Mouse (Mus musculus): Measurements from ENCODE around the gene Zfp281. TPM values are rescaled to one million over a fixed set of nuclear protein-coding genes. Genes with fewer than 3 reads are reported as not detected.

Zfp281 gene
- total RNA-seq (2021), result 10 to 100 TPM; 34.5 to 34.9 TPM
- long read RNA-seq, experiment 1, full-length matches to known transcripts, result 47 of 62 reads
- long read RNA-seq, experiment 1, partial matches to known transcripts, result 0 of 62 reads
- long read RNA-seq, experiment 1, other reads (novel, unspliced or antisense), result 15 of 62 reads
- long read RNA-seq, experiment 2, full-length matches to known transcripts, result 26 of 34 reads
- long read RNA-seq, experiment 2, partial matches to known transcripts, result 6 of 34 reads
- long read RNA-seq, experiment 2, other reads (novel, unspliced or antisense), result 2 of 34 reads

DNA sequence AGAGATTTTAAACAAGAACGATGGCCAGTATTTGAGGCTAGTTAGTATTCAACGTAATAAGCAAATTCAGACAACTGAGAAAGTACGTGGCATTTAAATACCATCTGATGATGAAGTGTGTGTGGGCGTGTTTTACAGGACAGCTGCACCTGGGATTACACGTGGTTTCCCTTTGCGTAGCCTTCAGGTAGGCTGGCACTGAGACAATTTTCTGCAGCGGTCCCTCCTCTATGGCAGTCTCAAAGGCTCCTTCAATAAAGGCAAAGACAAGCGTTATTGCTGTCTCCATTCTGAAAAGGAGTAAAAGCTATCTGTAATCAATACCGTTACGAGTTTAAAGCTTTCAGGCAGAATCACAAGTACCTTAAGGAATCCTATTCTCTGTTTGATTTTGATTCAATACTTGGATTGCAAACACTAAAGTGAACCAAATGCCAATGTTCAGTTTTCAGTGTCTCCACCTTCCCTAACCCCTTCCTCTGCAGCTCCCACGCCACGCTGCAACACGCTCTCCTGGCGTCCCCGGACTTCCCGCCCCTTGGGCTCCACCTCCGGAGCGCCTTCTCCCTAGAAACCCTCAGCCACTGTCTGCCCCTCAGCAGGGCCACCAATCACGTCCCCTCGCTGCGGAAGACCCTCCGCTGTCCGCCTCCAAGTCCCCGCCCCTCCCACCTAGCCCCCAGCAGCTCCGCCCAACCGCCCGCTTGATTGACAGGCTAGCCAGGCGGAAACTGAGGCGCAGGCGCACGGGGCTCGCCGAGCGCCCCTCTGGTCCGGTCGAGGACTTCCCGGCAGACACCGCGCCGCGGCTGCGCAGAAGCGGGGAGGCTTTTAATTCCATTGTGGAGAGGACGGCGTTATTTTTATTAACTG, at the start of gene Zfp281:
TSS of gene Zfp281 (plus strand) at position 756 of the 873 bp plus-strand sequence.
- DNase-seq (ENCODE audit: low spot score in 2 of 2), result peak; percentile 95 to 96

DNA sequence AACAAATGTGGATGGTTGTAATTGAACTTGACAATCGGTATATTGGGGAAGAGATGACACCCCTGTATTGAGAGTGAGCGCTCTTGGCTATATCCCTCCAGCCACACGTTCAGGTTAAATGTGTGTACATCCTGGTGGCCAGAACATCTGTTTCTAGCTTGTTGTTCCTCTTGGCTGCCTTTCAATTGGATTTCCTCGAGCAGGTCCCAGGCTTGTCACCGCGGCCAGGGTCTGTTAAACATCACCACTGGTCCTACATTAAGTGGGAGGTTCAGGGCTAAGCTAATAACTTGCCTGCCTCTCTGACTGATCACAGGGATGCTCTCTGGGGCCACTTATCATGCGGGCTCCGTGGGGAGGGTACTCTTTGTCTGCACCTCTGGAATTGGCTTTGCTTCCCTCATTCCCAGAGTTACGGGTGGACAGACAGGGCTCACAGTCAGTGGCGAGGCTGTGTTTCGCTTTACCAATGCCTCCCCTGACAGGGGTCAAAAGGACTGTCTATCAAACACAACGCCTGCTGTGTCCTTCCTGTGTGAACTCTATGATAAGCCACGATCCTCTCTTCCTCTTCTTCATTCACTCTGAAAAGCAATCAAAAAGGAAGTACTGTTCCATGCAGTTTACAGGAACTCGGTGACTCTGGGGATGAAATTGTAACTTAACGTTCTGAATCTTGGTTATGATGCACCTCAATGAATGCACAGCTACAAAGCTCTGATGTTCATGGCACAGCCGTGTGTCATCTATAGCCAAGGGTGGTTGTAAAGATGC, 46.6 kb upstream of the Zfp281 start:
- no peak for DNase-seq (ENCODE audit: low spot score in 2 of 2)

DNA sequence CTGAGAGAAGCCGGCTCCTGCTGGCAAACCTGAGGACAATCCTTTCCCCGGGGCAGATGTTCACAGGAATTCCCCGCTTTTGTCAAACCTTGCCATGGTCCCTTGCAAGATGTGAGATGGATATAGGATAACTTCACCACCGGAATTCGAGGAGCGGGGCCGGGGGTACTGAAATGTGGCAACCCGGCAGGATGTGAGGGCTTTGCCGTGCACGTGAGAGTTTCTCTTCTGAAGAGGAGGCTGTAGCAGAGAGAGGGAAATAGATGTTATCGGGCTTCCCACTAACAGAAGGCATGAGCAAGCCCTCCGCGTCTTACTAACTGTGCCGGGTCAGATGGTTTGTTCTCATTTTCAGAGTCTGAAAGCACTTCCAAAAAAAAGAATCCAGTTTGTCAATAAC, 45.3 kb upstream of the Zfp281 start:
- no peak for DNase-seq (ENCODE audit: low spot score in 2 of 2)

DNA sequence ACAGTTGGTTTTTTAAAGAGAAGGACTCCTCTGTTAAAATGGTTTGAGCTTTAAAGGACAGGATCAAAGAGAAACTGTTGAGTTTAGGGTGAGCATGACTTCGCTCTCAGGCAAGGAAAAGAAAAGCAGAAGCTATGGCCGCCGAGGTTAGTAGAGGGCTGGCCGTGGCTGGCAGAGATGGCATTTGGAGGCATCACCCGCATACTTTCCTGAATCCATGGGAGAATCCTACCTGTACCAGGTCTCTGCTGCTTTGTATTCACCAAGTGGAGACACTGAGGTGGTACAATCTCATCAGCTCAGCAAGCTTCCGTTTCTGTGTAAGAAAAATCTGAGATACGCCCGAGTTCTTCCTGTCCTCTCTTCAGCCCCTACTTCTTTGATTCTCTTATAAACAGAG, 44.4 kb upstream of the Zfp281 start:
- DNase-seq (ENCODE audit: low spot score in 2 of 2), result no peak

DNA sequence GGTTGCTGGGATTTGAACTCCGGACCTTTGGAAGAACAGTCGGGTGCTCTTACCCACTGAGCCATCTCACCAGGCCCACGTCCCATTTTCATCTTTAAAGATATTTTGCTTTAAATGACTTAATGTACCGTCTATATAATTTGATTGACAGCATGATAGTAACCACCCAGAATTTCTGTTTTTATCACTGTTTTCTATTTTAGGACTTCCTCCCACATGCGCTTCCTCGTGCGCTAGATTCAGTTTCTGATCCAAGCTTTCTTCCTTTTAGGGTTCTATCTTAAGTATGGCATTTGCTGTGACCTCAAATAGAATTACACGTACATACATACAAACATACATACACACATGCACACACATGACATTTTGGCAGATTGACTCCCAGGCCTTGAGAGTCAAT, 42.9 kb upstream of the Zfp281 start:
- no peak for DNase-seq (ENCODE audit: low spot score in 2 of 2)

DNA sequence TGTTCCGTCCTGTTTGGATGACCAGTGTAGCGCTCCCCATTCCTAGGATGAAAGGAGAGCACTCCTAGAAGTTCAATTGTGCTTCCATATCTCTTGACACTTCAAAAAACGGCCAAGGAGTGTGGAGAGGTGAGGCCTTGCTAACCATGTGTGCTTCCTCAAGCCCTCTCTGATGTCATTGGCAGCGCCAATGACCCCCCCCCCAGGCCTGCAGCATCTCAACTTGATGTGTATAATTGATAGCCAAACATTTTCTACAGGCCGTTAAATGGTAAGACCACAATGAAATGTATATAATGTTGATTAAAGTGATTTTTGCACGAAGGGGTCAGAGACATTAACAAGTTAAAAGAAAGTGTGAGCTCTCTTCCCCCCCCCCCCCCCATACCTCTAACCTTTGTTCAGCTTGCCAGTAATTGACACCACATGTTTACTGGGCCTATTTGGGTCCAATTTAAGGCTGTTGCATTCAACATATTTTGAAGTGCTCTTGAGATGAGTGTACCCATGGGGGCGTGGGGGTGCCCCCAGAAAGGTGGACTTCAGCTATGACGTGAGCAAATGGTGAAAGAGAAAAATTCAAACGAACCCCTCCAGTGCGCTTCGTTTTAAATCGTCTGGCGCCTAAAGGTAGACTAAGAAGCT, 36.8 kb upstream of the Zfp281 start:
- DNase-seq (ENCODE audit: low spot score in 2 of 2), result no peak

DNA sequence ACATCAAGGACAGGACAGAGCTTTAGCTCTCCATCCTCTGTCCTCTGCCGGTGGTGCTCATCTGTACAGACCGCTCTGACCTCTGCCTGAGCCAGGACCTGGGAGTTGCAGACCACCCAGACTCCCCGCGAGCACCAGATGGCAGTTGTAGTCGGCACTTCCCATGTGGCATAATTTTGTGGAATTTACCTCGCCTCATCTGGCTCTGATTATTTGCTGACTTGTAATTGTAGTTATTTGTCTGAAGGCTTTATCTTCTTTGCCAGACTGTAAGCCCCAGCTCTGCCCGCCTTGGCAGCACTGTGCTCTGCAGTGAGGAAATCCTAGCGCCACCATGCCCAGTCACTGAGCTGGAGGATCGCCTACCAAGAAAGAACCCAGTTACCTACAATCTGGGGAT, 35.8 kb upstream of the Zfp281 start:
- peak; percentile 16 to 26 for DNase-seq (ENCODE audit: low spot score in 2 of 2)

DNA sequence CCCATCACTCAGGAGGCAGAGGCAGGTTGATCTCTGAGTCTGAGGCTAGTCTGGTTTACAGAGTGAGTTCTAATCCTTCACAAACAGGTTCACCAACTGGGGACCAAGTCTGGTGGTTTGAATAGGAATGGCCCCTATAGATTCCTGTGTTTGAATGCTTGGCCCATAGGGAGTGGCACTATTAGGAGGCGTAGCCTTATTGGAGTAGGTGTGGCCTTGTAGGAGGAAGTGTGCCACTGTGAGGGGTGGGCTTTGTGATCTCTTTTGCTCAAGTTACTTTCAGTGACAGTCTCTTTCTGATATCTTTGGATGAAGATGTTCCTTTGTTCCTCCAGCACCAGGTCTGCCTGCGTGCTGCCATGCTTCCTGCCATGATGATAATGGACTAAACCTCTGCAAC, 32.0 kb upstream of the Zfp281 start:
- DNase-seq (ENCODE audit: low spot score in 2 of 2), result no peak

DNA sequence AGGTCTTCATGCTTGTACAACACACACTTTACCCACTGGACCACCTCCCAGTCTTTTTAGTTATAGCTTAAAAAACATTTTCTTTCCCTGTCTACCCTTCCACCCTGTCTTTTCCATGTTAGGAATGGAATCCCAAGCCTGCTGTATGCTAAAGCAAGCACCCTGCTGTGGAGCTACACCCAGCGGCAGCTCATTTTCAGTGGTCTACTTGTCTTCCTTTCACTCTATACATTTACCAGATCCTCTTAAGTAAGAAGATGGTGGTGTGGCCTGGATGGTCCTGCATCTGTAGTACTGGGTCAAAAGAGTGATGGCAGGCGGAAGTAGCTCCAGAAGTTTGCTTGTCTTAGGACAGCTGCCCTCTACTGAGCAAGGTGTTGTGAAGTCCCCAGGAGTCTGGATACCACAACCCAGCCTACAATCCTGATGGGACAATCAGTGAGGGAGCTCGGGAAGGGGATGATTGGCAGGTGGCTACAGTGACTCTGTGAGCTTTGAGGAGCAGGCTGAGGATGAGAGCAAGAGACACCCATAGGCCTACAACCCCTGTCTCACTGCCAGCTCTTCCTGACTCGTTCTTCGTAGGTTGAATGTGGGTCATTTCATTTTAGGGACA, 30.4 kb upstream of the Zfp281 start:
- DNase-seq (ENCODE audit: low spot score in 2 of 2), result no peak

DNA sequence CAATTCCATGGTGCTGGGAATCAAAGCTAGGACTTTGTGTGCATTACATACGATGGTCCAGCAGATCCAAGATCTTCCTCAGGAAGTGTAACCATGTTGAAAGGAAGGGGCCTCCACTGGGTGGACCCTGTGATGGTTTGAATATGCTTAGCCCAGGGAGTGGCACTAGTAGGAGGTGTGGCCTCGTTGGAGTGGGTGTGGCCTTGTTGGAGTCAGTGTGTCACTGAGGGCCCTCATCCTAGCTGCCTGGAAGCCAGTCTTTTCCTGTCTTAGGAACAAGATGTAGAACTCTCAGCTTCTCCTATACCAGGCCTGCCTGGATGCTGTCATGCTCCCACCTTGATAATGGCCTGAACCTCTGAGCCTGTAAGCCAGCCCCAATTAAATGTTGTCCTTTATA, 27.9 kb upstream of the Zfp281 start:
- no peak for DNase-seq (ENCODE audit: low spot score in 2 of 2)

DNA sequence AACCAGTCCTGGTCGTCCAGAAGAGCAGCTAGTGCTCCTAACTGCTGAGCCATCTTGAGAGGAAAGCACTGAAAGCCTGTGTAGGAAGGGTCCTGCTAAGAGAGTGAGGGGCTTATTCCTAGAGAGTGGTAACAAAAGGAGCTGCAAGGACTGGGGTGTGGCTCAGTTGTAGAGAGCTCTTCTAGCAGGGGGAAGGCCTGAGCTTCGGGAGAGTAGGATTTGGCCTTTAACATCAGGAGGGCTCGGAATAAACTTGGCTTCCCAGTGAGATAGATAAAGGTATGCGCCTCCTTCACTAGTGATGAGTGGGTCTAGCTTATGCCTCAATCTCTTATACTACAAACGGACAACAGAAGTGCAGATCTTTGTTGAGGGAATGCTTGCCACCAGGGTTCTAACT, 26.4 kb upstream of the Zfp281 start:
- no peak for DNase-seq (ENCODE audit: low spot score in 2 of 2)

DNA sequence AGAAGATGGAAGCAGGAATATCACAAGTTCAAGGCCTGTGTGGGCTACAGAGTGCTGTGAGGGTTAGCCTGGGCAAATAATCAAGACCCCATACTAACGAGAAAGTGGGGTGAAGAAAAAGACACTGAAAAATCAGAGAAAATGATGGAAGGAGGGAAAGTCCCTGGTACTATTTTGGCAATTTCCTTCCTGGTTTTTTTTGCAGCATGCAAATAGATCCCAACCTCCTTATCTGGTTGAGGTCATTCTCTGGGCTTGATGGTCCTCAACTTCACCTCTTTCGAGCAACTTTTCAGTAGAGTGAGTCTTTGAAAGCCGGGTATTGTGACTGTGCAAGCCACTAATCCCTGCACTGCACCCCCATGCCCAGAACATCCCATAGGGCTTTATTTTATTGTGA, 24.6 kb upstream of the Zfp281 start:
- no peak for DNase-seq (ENCODE audit: low spot score in 2 of 2)

DNA sequence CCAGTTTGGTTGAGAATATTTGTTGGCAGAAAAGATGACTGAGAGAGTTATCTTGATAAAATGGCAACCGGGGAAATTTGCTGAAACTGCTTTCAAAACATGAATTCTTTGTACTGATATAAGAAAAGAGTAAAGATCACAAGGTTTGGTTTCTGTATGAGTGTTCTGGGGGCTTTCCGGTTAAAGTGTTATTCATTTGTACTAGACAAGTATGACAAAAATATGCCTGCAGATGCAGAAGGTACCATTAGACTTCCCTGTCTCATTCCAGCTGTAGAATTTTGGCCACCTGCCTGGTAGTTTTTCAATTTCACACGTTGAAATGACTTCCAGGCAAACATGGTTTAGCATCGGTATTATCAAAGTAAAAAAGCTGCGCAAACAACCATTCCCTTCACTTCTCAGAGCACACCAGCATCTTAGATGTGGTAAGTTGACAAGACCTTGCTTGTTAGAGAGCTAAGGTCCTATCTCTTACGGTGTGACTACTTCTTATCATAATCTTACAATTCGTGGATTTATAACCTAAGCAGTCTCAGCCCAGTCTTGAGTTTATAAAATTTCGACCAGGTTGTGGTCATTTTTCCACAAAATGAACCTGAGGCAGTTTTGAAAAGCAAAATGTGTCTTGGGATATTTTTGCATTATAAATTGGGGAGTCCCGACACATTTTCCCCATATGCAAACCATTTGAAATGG, 23.9 kb upstream of the Zfp281 start:
- no peak for DNase-seq (ENCODE audit: low spot score in 2 of 2)

DNA sequence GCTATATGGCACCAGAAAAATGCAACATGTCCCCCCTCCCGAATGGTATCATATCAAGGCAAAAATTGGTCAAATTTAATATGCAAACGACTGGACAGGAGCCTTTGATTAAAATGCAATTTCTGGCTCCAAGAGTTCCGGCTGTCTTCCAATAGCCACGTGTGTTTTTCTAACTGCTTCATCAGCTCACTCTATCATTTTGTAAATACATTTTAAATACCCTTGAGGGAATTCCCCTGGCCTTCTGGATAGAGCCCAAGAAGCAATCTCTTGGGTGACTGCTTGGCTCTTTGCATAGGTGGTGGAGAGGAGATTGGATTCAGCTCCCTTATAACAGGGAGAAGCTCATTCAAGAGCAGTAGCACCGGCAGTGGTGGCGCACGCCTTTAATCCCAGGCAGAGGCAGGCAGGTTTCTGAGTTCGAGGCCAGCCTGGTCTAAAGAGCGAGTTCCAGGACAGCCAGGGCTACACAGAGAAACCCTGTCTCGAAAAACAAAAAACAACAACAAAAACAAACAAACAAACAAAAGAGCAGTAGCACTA, 23.3 kb upstream of the Zfp281 start:
- no peak for DNase-seq (ENCODE audit: low spot score in 2 of 2)

DNA sequence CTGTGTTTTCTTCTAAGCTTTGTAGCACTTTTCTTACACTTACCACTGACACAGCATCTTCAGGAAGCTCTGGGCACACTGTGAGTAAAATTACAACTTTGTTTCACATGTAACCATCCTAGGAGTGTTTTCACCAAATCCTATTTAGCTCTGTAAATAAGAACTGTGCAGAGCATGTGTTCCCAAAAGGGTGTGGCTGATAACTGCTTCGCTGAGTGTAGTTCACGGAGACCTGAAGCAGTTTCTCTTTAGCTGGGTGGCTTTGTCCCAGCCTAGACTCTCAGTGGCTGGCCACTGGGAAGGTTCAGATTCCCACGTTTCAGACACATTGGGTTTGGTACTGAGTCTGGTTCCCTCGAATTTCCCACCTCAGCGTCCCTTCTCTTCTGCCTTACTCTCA, 22.4 kb upstream of the Zfp281 start:
- DNase-seq (ENCODE audit: low spot score in 2 of 2), result no peak

DNA sequence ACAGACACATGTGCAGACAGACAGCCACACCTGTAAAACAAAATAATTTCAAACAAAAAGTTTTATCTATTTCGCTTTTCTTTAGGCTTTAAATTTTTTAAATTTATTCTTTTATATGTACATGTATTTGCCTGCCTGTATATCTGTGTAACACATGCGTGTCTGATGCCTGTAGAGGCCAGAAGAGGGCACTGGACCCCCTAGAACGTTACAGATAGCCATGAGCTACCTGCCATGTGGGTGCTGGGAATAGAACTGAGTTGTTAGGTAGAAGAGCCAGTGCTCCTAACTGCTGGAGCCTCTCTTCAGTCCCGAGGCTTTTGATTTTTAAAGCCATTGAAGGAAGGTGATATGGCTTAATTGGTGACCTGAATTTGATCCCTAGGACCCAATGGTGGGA, 20.5 kb upstream of the Zfp281 start:
- DNase-seq (ENCODE audit: low spot score in 2 of 2), result no peak

DNA sequence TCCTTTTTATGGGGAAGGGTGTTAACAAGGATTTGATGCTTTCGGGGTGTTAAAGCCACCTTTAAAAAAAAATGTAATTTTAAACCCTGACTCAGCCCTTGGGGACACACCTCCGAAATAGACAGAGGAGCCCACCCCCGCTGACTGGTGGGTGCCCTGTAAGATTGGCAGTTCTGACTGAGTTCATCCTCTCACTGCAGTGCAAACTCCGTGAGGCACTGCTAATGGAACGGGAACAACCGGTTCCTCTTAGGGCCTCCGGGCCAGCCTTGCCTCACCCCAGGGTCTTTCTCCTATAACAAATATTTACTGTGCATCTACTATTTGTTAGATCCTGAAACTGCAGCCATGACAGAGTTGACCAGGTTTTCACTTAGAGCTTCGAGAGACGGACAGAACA, 18.9 kb upstream of the Zfp281 start:
- DNase-seq (ENCODE audit: low spot score in 2 of 2), result no peak

DNA sequence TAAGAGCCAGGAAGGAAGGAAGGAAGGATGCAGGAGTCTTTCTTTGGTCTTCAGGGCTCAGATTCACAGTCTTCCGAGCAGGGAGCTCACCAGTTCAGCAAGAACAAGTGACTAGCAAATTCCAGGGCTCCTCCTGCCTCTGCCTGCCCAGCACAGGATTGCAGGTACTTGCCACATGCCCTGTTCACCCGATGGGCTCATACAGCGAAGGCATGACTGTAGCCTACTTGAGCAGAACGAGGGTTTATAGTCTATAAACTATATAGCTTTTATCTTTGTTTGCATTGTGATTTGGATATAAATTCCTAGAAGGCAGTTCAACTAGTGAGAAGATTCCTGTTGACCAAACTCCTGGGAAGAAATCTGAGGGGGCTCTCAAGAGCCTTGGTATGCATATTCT, 18.4 kb upstream of the Zfp281 start:
- no peak for DNase-seq (ENCODE audit: low spot score in 2 of 2)

DNA sequence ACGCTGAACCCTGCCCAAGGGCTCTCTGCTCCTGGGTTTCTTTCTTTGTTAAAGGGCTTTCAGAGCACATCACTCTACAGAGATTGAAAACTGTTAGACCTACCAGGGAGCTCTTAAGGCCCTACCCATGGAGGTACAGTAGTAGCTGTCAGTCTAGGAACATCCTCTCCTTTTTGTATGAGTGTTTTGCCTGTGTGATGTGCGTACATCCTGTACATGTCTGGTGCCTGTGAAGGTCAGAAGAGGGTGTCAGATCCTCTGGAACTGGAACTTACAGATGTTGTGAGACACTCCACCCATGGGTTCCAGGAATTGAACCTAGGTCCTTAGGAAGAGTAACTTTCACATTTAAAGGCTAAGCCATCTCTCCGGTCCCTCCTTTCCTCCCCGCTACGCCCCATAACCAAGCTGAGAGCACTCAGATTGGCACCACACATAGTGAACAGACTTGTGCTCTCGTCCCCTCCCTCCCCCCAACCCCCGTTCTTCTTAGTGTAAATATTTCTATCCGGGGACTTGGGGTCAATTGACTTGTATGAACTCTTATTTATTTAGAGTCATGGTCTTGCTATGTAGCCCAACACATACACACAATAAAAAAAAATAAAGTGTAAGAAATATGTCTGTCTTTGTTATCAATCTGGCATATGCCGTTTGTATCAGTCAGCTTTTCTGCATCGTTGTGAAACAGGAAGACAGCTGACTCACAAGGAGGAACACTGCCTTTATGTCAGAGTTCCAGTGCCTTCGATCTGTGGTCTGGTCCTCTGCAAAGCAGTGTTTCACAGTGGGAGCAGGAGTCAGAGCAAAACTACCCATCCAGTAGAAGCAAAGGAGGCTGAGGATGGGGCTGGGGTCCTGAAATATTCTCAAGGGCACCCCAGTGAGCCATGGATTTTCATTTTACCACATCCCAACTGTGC, 16.1 kb upstream of the Zfp281 start:
- no peak for DNase-seq (ENCODE audit: low spot score in 2 of 2)
